Mouse (Mus musculus): ENCODE measurements around the gene Mif4gd.
A peak's percentile ranks its signal among the peaks of the same experiment; 100 is the strongest.

Mif4gd gene

DNA sequence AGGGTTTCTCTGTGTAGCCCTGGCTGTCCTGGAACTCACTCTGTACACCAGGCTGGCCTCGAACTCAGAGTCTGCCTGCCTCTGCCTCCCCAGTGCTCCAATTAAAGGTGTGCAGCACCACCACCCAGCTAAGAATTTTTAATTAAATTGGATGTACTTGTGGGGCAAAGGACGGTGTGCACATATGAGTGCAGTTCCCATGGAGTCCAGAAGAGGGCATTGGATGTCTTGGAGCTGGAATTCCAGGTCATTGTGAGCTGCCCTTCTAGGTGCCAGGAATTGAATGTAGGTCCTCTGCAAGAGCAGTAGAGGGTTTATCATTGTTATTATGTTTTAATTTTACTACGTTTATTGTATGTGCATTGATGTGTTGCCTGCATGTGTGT is 18.7 kb upstream of the Mif4gd start:
- peak; percentile 56 for DNase-seq

DNA sequence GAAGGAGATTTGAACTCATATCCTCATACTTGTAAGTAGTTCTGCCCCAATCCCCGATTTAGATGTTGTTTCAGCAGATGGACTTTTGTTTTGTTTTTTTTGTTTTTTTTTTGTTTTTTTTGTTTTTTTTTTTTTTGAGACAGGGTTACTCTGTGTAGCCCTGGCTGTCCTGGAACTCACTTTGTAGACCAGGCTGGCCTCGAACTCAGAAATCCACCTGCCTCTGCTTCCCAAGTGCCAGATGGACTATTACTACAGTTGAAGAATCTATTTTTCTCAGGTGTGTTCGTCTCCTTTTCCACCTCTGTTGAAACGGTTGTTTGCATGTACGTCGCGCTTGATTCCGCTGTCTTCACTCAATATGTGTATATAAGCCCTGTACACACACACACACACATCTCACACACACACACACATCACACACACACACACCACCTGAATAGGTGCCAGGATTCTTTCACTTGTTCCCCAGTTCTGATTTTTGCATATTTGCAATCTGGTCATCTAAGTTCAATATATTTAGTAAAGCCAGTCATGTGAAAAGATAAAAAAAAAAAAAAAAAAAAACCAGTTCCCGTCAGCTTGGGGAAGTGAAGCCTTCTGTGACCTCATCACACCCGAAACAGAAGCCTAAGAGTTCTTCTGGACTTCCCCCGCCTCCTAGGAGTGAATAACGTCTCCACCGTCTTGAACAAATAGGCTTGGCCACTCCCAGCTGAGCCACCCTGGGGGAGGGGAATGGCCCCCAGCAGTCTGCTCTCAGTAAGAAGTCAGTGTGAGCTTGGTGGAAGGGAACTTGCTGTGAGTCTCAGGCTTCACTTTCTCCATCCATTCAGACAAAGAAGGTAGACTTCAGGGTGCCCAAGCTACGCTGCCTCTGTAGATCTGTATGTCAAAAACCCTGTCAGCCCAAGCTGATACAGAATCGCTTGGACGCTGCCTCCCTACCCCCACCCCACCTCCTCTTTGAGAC is 18.0 kb upstream of the Mif4gd start:
- no peak for DNase-seq

DNA sequence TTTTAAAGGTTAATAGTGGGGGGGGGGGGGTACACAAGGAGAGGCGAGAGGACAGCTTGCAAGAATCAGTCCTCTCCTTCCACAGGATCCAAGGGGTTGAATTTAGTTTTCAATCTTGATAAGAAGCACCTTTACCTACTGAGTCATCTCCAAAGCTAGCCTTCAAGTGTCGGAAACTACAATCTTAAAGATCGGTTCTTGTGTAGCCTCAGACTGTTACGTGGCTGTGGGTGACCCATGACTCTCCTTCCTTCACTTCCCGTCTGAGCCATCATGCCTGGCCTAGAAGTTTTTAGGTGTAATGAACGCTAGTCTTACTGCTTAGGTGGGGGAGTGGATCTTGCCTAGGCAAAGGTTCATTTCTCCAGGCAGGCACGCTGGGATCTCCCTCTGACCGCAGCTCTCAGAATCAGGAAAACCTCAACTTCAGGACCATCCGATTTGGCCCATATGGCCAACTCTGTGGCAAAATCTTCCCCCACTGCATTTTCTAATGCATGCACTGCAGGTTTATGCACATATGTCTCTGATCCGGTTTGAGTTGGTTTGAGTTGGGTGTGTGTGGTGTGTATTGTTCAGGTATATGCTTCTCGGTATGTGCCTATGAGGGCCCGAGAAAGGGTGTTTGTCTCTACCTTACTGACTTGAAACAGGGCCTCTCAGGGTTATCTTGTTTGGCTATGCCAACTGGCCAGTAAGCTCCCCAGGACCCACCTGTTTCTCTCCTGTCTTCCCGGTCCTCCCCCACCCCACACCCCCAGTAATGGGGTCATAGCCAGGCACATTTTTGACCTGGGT is 17.2 kb upstream of the Mif4gd start:
- no peak for DNase-seq

DNA sequence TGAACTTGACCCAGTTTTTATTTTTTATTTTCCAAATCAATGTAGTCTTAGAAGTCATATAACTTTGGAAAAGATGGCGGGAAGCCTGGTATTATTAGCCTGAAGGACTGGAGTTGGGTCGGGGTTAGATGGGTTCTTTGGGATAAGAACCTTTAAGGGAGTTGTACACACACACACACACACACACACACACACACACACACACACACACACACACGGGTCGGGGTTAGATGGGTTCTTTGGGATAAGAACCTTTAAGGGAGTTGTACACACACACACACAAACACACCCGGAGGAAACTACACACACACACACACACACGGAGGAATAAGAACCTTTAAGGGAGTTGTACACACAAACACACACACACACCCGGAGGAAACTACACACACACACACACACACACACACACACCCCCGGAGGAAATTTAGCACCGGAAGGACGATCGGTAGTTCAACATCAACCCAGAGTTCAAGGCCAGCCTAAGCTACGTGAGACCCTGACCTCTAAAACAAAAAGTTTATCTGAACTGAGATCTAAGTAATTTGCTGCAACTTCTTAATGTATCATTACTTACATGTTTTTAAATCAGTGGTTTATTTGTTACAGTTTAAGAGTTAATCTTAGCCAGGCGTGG is 15.8 kb upstream of the Mif4gd start:
- no peak for DNase-seq

DNA sequence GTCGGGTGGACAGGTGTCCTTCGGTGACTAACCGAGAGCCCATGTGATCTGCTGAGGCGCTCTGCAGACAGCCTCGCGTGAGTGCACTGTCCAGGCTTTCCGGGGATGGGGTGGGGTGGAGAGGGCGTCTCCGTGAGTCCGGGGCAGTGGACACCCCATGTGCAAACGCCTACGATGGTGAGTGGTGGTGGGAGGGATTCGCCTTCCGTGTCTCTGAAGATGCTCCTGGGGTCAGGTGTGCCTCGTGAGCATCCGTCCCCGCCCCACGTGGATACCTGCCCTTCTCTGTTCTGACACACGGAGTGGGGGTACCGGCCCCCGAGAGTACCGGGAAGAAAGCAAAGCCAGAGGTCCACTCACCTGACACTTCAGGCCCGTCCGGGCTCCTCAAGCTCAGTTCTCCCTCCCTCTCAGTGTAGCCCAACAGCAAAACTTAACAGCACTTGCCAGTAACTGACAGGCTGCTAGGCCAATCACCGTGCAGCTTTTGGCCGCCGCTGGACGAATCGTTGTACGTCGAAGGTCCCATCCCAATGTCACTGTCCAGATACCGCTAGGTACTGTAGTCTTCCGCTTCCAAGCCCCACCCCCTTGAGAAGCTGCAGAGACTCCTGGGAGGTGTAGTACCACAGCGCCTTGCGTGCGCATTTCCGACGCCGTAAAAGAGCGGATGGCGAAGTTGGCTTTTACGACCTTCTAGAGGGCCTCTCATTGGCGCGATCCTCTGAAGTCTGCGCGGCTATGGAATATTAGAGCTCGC is 15.1 kb upstream of the Mif4gd start, which contains the start of gene Slc25a19:
TSS of gene Slc25a19 (minus strand) at position 591 of the 760 bp plus-strand sequence.
- peak; percentile 96 for DNase-seq

DNA sequence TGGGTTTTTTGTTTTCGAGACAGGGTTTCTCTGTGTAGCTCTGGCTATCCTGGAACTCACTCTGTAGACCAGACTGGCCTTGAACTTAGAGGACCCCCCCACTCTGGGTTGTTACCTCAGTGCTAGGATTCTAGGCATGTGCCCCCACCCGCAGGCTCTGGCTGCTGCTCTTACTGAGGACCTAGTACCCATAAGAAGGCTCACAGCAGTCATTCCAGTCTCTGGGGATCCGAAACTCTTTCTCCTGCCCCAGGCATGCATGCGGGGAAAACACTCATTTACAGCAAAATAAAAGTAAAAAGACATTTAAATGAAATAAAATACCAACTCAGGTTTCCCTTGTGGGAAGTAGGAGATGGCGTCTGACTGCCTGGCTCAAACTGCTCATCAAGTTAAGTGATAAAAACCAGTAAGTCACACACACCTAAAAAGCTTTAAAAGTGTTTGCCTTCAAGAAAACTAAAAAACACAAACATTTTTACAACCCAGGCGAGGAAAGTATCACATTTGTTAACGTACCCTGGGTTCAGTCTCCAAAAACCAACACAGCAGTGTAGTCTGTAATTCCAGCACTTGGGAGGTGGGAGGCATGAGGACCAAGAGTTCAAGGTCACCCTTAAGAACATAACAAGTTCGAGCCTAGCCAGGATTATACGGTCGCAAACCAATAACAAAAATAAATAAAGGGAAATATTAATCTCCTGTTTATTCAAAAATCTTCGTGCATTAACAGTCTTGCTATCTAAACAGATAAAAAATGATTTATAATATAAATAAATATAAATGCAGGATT is 14.3 kb upstream of the Mif4gd start:
- DNase-seq: no peak

GRCm38 (mm10) chr11:115625877-115626276 is 13.1 kb upstream of the Mif4gd start:
- DNase-seq: no peak

DNA sequence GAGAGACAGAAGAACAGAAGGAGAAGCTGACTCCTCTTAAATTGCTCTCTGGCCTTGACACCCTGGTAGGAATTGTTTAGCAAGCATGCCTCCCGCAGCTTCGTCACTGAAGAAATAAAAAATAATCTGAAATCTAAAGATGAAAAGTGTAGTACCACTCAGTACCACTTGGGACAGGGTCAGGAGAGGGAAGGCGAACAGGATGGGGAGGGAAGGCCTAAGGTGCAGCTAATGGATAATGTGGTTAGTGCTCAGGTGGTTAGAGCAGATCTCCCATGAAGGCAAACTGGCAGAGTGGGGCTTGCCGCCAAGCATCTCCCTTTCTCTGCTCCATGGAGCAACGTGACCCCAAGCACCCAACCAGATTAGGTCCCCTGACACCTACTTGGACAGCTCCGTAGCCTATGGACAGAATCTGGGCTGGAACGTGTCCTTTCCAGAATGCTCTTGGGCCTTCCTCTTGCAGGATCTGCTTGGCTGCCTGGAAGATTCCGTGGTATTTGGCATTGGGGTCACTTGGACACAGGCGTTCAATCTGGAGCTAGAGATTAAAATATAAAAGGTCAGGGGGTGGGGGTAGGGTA is 10.8 kb upstream of the Mif4gd start:
- DNase-seq: no peak

GRCm38 (mm10) chr11:115619949-115620348 is 7.2 kb upstream of the Mif4gd start:
- no peak for DNase-seq

GRCm38 (mm10) chr11:115618732-115619516 is 6.2 kb upstream of the Mif4gd start:
- no peak for DNase-seq

- DNase-seq: no peak
These were observed 5.2 kb upstream of the Mif4gd start for GRCm38 (mm10) chr11:115618001-115618400.

DNA sequence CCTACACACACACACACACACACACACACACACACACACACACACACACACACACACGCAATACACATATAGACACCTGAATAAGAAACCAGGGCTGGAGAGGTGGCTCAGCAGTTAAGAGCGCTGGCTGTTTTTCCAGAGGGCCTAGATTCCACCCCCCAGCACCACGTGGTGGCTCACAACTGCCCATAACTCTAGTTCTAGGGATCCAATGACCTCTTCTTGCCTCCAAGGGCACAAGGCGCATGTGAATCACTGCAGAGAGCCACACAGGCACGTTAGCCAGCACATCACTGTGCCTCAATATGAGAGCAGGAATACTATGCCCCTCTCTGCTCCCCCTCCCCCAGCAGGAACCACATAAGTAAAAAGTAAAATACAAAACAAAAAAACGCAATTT is 4.1 kb upstream of the Mif4gd start:
- DNase-seq: no peak

GRCm38 (mm10) chr11:115616371-115616770 is 3.6 kb upstream of the Mif4gd start:
- no peak for DNase-seq

DNA sequence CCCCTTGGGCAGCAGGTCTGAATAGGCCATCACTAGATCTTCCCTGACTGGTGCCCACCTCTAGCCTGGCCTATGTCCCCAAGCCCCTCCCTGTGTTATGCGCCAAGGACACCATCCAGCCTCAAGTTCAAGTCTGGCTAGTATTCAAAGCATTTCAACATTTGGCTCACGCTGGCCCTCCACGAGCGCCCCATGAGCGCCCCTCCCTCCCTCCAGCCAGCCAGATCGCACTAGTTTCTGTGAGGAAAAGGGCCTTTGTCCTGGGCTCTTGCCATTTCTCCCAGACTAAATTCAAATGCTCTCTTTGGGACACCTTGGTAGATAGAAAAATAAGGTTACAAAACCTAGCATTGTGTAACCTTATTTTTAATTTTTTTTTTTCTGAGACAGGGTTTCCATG is 3.1 kb upstream of the Mif4gd start:
- DNase-seq: no peak

DNA sequence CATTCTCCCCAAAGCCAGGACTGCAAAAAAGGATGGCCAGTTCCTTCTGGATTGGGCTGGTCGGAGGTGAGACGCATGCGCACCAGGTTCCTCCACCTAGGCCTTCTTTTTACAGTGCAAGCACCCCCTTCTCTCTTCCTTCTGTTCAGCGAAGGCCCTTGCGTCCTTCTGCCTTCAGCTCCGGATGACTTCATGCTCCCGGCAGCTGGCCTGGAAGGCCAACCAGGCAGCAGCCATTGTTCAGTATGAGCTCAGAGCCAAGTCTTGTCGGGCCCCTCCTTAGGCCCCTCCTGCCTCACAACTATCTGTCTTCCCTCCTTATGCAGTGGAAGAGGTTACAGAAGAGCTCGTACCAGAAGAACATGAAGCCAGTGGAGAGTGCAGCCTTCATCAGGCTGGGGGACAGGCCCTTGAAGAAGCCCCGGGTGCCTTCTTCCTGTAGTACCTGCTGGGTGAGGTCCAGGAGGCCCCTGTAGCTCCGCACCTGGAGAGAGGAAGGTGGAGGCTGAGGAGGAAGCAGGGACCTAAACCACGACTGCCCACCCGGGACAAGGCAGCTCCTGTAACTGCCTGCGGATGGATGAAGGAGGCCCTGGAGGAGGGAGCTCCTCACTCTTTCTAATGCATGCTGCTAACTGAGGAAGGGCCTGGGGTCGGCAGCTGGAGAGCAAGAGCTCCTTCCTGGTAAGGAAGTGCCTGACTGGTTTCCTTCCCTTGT is 2.5 kb upstream of the Mif4gd start:
- no peak for DNase-seq

GRCm38 (mm10) chr11:115614346-115615107 is 1.8 kb upstream of the Mif4gd start:
- no peak for DNase-seq

DNA sequence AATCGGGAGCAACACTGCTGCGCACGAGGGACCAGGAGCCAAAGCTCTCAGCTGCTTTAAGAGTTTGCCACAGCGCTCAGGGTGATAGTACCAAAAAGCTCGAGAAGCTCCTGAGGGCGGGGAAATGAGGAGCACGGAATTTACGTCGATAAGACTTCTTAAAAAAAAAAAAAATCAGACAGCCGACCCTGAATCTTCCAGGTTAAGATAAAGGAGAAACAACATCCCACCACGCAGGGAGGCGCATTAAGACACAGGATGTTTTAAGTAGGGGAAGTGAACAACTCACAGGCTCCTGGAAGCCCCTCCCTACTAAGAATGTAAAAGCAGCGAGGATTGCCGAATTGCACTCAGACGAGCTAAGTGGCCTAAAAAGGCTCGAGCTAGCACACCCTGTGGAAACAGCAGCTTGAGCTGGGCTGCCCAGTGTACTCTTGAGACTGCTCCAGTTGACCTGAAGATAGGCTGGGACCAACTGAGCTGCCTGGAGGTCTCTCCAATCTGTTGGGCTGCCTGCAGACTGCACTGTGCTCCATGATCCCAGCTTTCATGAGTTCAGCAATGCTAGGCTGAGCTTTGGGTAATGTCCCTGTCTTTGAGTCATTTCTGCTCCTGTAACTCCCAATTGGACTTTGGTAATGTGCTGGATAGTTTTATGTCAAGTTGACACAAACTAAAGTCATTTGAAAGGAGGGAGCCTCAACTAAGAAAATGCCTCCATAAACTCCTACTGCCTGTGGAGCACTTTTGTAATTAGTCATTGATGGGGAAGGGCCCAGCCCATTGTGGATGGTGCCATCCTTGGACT is 573 bp upstream of the Mif4gd start:
- DNase-seq: peak; percentile 58

GRCm38 (mm10) chr11:115612059-115612409 is 735 bp downstream of the Mif4gd start:
- DNase-seq: peak; percentile 62

Measured in thymus, postnatal 4 days (tissue).